Mouse (Mus musculus) megakaryocyte-erythroid progenitor cell, adult 5 weeks (primary cell): ENCODE data around the gene Gm2956. TPM values are rescaled to one million over a fixed set of nuclear protein-coding genes. Genes with fewer than 3 reads are reported as not detected.

Source experiments
- polyA plus RNA-seq: library from polyadenylated mRNA; stranded (reverse); fragments of >175 nt; gene quantifications from 2 replicates; pipeline ENCODE4 v1.2.3, GENCODE M21; 2012

The Gm2956 gene
- polyA plus RNA-seq = not detected in 2 replicates

DNA sequence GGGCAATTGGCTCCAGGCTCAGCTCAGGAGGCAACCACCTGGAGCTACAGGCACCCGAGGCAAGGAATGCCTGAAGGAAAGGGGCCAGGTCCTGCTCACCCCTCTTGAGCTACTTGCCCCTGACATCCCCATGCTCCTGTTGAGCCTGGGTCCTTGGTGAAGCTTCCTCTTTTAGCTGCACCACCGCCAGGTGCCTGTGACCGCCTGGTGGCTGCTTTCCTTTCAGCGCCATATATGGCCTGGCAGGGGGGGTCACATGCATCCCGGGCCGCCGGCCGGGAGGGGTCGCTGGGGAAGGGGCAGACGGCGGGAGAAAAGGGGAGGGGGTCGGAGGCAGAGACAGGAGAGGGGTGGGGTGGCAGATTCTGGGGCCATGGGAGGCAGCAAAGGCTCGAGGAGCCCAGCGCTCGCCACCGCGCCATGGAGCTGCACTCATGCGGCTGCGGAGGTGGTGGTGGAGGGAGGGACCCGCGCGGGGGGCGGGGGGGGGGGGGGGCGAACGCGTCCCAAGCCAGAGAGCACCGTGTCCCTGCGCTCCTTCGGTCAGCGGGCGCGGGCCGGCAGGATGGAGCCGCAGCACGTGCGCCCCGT is at the start of gene Gm2956:
Gene Gm2956 (plus strand): TSS at position 541 of the 591 bp plus-strand sequence.

DNA sequence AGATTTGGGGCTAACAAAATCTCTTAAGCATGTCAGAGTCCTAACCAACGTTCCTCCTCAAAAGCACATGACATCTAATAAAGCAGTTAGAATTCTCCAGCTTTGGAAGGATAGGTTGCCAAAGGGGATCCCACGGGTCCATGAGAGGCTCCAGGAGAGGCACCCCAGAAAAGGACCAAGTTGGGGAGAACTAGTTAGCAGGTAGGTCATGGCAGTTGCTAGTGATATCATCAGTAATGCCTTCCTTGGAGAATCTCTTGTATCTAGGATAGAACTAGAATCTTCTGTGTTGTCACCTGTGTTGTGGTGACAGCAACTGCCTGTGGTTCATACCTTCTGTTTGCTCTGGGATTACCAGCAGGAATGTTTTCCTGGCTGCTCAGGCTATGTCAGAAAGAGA is 62.4 kb downstream of the Gm2956 start, which contains the start of gene Gm10413:
Gene Gm10413 (plus strand): TSS at position 301 of the 400 bp plus-strand sequence.

Other genes starting within 250 kb of the Gm2956 start
- gene Gm10340, start 198.6 kb upstream of the Gm2956 start, polyA plus RNA-seq = not detected in 2 replicates
- gene Gm5795, start 144.4 kb upstream of the Gm2956 start, polyA plus RNA-seq = not detected in 2 replicates
- gene D830030K20Rik, start 124.1 kb upstream of the Gm2956 start, polyA plus RNA-seq = not detected in 2 replicates
- not detected in 2 replicates for gene Gm10413, start 62.5 kb downstream of the Gm2956 start, polyA plus RNA-seq
- not detected in 2 replicates for gene Gm10409, start 80.0 kb downstream of the Gm2956 start, polyA plus RNA-seq
- not detected in 2 replicates for gene Gm3005, start 95.5 kb downstream of the Gm2956 start, polyA plus RNA-seq
- not detected in 2 replicates for gene Gm10408, start 116.8 kb downstream of the Gm2956 start, polyA plus RNA-seq